Mouse (Mus musculus): ENCODE data around the gene Sgcb. TPM values are rescaled to one million over a fixed set of nuclear protein-coding genes. Genes with fewer than 3 reads are reported as not detected.

The Sgcb gene
- polyA plus RNA-seq, 1 experiment, result 9.3 TPM

DNA sequence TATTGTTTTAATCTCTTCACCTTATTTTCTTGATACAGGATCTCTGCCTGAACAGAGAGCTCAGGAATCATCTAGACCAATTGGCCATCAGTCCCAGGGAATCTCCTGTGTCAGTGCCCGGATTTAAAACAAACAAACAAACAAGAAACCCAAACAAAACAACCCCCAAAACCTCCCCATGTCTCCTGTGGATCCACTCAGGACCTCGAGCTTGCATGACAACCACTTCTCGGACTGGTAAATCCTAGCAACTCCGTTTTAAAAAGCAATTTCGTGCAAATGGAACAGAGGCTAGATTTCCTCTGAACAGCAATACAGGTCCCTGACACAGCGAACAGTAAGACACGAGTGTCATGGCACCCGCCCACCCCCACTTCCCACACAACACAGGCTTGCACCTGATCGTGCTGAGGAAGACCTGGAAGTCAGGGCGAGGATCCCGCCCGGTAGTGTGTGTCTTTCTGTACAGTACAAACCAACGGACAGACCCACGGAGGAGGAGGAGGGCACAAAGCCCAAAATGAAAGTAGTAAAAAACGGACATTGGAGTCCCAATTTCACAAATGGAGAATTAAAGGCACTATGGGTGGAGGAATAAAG is 2.9 kb upstream of the Sgcb start:
- no peak for TF ChIP-seq USF1 (IDR thresholded peaks at IDR 0.05; ENCODE audit: low read depth)
- no peak for TF ChIP-seq FOSL1 (IDR thresholded peaks at IDR 0.05; ENCODE audit: insufficient read depth, low read length, poor library complexity, severe bottlenecking)
- no peak for TF ChIP-seq CEBPB (IDR thresholded peaks at IDR 0.05; ENCODE audit: low read depth)
- no peaks in the 10 kb centered on the region for H3K36me3 ChIP-seq (ENCODE audit: control insufficient read depth, insufficient read depth)

DNA sequence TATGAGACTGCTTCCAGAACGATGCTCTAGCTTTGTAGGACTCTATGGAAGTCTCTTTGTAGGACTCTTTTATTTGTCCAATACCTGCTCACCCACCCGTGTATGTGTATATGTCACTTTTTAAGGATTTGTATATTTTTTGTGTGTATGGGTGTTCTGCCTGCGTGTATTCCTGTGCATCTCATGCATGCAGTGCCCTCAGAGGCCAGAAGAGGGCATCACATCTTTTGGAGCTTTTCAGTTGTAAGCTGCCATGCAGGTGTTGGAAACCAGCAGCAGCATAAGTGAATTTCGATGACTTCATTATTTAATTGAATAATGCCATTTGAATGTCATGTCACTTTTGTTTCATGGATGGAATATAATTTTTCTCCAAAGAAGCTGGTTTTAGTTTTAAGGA is 5.5 kb downstream of the Sgcb start:
- Histone ChIP-seq H3K79me3 (ENCODE audit: low read depth) (no peaks in the 10 kb centered on the region), H3K79me2 (ENCODE audit: control insufficient read depth, insufficient read depth) (no peaks in the 10 kb centered on the region), H3K36me3 (ENCODE audit: control insufficient read depth, insufficient read depth) (no peaks in the 10 kb centered on the region), H3ac (ENCODE audit: control insufficient read depth, insufficient read length, low read depth) (no peak overlapping the region), H3K4me3 (ENCODE audit: insufficient read depth, poor library complexity, severe bottlenecking) (no peak overlapping the region), H3K27me3 (ENCODE audit: control insufficient read depth, insufficient read depth, insufficient read length) (no peaks in the 10 kb centered on the region)
- TF ChIP-seq USF1 (IDR thresholded peaks at IDR 0.05; ENCODE audit: low read depth) (no peak), MYOD1 (IDR thresholded peaks at IDR 0.05; ENCODE audit: control insufficient read depth, insufficient read length, low read depth) (no peak), CEBPB (IDR thresholded peaks at IDR 0.05; ENCODE audit: low read depth) (no peak), MYOG (IDR thresholded peaks at IDR 0.05; ENCODE audit: control insufficient read depth, extremely low read depth, insufficient read length) (no peak), MAX (IDR thresholded peaks at IDR 0.05) (no peak), CTCF (IDR thresholded peaks at IDR 0.05; ENCODE audit: control insufficient read depth, insufficient read depth, insufficient read length) (no peak), FOSL1 (IDR thresholded peaks at IDR 0.05; ENCODE audit: insufficient read depth, low read length, poor library complexity, severe bottlenecking) (no peak)

More for the DNA sequence above, 2.9 kb upstream of the Sgcb start:
- Histone ChIP-seq H3K4me3 (ENCODE audit: insufficient read depth, poor library complexity, severe bottlenecking) (peak overlapping the region; percentile 6), H3ac (ENCODE audit: control insufficient read depth, insufficient read length, low read depth) (no peak overlapping the region), H3K79me3 (ENCODE audit: low read depth) (no peaks in the 10 kb centered on the region), H3K79me2 (ENCODE audit: control insufficient read depth, insufficient read depth) (no peaks in the 10 kb centered on the region), H3K27me3 (ENCODE audit: control insufficient read depth, insufficient read depth, insufficient read length) (peaks cover 30% of the 10 kb centered on the region)

DNA sequence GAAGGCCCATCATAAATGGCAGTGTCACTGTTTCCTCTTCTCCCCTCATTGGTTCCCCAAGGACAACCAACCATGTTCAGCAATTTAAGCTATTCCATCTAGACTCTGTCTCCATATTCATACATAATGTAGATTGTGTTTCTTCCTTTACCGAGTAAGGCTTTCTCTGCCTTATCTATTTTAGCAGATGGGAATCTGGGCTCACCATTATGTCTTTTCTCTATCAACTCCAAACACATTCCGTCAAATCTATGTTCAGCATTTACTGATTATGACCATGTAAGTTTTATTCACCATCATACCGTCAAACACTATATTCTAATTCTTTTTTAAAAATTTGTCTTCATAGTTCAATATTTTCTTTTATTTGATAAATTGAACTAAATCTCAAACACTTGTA is 6.5 kb downstream of the Sgcb start:
- no peaks in the 10 kb centered on the region for H3K27me3 ChIP-seq (ENCODE audit: control insufficient read depth, insufficient read depth, insufficient read length)
- no peak overlapping the region for H3K4me3 ChIP-seq (ENCODE audit: insufficient read depth, poor library complexity, severe bottlenecking)
- no peaks in the 10 kb centered on the region for H3K36me3 ChIP-seq (ENCODE audit: control insufficient read depth, insufficient read depth)
- no peaks in the 10 kb centered on the region for H3K79me3 ChIP-seq (ENCODE audit: low read depth)
- TF ChIP-seq USF1 (IDR thresholded peaks at IDR 0.05; ENCODE audit: low read depth), result no peak
- H3ac ChIP-seq (ENCODE audit: control insufficient read depth, insufficient read length, low read depth), result no peak overlapping the region
- no peaks in the 10 kb centered on the region for H3K79me2 ChIP-seq (ENCODE audit: control insufficient read depth, insufficient read depth)

DNA sequence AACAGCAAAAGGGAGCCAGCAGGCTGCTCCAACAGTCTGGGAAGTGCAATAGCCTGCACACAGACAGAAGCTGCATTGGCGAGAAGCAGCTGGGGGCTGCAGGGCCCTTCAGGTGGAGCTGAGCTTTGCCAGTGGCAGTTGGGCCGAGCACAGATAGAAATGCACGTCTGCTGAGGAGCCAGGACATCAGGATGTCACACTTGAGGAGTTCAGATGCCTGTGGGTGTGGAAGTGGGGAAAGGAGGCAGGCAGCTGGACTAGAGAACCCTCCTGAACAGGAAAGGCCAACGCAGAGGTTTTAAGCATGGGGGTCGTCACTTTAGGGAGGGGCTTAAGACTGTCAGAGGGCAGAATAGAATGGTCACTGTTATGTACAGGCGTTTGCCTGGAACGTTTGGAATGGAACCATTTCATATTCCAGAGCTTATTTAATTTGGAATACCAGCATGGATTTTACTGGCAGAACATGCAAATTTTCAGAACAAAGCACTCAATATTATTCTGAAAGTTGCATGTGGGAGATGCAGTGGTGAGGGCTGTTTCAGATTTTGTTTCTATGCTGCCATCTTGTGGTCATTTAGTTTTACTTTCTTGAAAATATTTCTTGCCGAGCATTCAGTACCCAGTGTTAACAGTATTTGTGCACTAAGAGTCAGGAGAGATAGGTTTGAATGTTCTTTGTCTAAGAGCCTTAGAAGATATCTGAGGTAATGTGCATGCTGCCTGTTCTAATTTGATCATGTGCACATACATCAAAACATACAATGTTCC is 10.1 kb downstream of the Sgcb start:
- Histone ChIP-seq H3K27me3 (ENCODE audit: control insufficient read depth, insufficient read depth, insufficient read length) (no peaks in the 10 kb centered on the region), H3K79me3 (ENCODE audit: low read depth) (no peaks in the 10 kb centered on the region), H3K4me3 (ENCODE audit: insufficient read depth, poor library complexity, severe bottlenecking) (no peak overlapping the region), H3K36me3 (ENCODE audit: control insufficient read depth, insufficient read depth) (peaks cover 10% of the 10 kb centered on the region), H3K79me2 (ENCODE audit: control insufficient read depth, insufficient read depth) (no peaks in the 10 kb centered on the region), H3ac (ENCODE audit: control insufficient read depth, insufficient read length, low read depth) (no peak overlapping the region)
- TF ChIP-seq FOSL1 (IDR thresholded peaks at IDR 0.05; ENCODE audit: insufficient read depth, low read length, poor library complexity, severe bottlenecking) (no peak), USF1 (IDR thresholded peaks at IDR 0.05; ENCODE audit: low read depth) (no peak), MYOG (IDR thresholded peaks at IDR 0.05; ENCODE audit: control insufficient read depth, extremely low read depth, insufficient read length) (no peak), CTCF (IDR thresholded peaks at IDR 0.05; ENCODE audit: control insufficient read depth, insufficient read depth, insufficient read length) (no peak), CEBPB (IDR thresholded peaks at IDR 0.05; ENCODE audit: low read depth) (no peak), MYOD1 (IDR thresholded peaks at IDR 0.05; ENCODE audit: control insufficient read depth, insufficient read length, low read depth) (no peak), MAX (IDR thresholded peaks at IDR 0.05) (no peak)

DNA sequence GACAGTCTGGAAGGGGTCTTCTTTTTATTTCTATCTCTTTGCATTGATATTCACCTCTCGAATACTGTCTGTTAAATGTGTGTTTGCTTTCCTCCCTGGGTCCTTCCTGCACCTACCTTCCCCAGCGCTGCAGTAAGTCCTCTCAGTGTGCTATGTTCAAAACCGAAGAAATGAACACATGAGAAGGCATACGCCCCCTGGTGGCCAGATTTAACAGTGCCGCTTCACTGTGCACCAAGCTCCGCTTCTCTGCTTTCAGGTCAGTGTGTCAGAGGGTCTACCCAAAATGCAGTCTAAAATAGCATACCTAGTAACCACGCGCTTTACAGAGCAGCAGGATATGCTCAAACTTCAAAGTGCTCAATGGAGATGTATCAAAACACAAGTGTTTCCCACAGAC is 14.4 kb downstream of the Sgcb start:
- H3K4me3 ChIP-seq (ENCODE audit: insufficient read depth, poor library complexity, severe bottlenecking), result no peak overlapping the region
- no peaks in the 10 kb centered on the region for H3K27me3 ChIP-seq (ENCODE audit: control insufficient read depth, insufficient read depth, insufficient read length)
- peak; percentile 25 for TF ChIP-seq CTCF (IDR thresholded peaks at IDR 0.05; ENCODE audit: control insufficient read depth, insufficient read depth, insufficient read length)
- no peak for TF ChIP-seq MYOG (IDR thresholded peaks at IDR 0.05; ENCODE audit: control insufficient read depth, extremely low read depth, insufficient read length)
- no peak for TF ChIP-seq FOSL1 (IDR thresholded peaks at IDR 0.05; ENCODE audit: insufficient read depth, low read length, poor library complexity, severe bottlenecking)
- no peak overlapping the region for H3ac ChIP-seq (ENCODE audit: control insufficient read depth, insufficient read length, low read depth)
- no peaks in the 10 kb centered on the region for H3K79me2 ChIP-seq (ENCODE audit: control insufficient read depth, insufficient read depth)
- H3K79me3 ChIP-seq (ENCODE audit: low read depth), result no peaks in the 10 kb centered on the region
- H3K36me3 ChIP-seq (ENCODE audit: control insufficient read depth, insufficient read depth), result peaks cover 10% of the 10 kb centered on the region

DNA sequence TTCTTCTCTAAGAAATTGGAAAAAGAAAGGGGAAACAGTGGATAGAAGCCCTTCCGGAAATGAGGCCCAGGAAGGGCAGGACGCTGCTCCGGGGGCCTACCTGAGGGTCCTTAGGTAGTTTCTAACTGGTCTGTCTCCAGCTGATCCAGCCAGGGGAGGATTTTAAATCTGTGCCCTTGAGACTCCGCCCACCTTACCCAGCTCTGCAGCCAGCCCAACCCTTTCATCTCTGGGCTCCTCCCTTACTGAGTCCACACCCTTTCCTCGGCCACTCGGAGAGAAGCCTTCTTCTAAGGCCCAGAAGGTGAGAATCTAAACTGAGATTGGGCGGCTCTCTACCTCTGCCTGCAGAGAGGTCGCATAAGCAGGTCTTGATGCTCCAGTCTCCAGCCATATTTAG is 15.3 kb downstream of the Sgcb start, which contains the start of gene Lrrc66:
Gene Lrrc66 (minus strand): TSS at position 236 of the 400 bp plus-strand sequence.
- TF ChIP-seq MYOG (IDR thresholded peaks at IDR 0.05; ENCODE audit: control insufficient read depth, extremely low read depth, insufficient read length) (no peak), MAX (IDR thresholded peaks at IDR 0.05) (no peak), MYOD1 (IDR thresholded peaks at IDR 0.05; ENCODE audit: control insufficient read depth, insufficient read length, low read depth) (no peak), CTCF (IDR thresholded peaks at IDR 0.05; ENCODE audit: control insufficient read depth, insufficient read depth, insufficient read length) (no peak), CEBPB (IDR thresholded peaks at IDR 0.05; ENCODE audit: low read depth) (no peak), USF1 (IDR thresholded peaks at IDR 0.05; ENCODE audit: low read depth) (no peak), FOSL1 (IDR thresholded peaks at IDR 0.05; ENCODE audit: insufficient read depth, low read length, poor library complexity, severe bottlenecking) (no peak)

More for the DNA sequence above, 15.3 kb downstream of the Sgcb start, which contains the start of gene Lrrc66:
- H3K79me3 ChIP-seq (ENCODE audit: low read depth), result no peaks in the 10 kb centered on the region
- H3K27me3 ChIP-seq (ENCODE audit: control insufficient read depth, insufficient read depth, insufficient read length), result no peaks in the 10 kb centered on the region
- no peaks in the 10 kb centered on the region for H3K79me2 ChIP-seq (ENCODE audit: control insufficient read depth, insufficient read depth)
- no peak within 1 kb of the TSS for H3ac ChIP-seq (ENCODE audit: control insufficient read depth, insufficient read length, low read depth)
- peaks cover 10% of the 10 kb centered on the region for H3K36me3 ChIP-seq (ENCODE audit: control insufficient read depth, insufficient read depth)
- no peak within 1 kb of the TSS for H3K4me3 ChIP-seq (ENCODE audit: insufficient read depth, poor library complexity, severe bottlenecking)

Measured in C2C12 (cell line).